In the genomic region with DNA sequence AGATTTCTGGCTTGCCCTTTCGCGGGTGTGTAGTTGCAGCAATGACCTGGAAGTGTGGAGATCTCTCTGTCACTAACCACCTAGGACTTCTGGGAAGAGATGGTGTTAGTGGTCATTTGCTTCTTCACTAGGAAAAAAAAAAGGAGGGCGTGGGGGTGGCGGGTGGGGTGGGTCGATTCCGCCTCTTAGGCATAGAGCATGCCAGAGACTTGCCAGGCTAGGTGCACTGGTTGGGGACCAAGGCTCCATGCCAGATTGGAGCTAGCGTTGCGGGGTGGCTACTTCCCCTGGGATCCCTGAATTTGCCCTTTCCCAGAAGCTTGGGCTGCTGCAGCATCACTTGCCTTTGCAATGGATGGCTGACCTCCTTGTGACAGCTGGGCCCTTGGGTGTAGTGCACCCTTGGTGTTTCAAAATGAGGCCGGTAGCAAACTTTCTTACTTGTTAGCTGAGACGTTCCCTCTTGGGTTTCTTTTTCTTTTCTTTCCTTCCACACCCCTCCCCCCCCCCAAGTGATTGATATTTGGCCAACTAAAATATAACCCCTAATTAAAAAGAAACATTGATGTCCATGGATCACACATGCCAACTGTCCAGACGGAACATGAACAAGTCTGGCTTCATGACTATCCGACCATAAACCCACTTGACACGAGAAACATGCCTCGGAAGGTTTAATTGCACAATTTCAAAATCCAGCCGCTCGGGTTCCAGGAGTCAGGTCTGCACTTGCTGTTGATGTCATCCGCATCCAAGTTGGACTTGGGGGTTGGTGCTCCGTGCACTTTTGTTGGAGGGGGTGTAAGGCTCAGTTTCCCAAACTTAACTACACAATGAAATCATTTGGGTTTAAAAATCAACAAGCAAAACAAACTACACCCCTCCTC, we compare ENCODE assay signal across 8 mouse cellular contexts. TPM values are rescaled to one million over a fixed set of nuclear protein-coding genes. Genes with fewer than 3 reads are reported as not detected.
DNase-seq lines count a peak whose midpoint lies in the region; ATAC-seq and TF ChIP-seq lines count a peak whose summit lies in the region.

No protein-coding gene starts in this region.

- H3K4me2 ChIP-seq in liver, embryonic 15.5 days: peak overlapping the region; percentile 60
- H3K4me2 ChIP-seq in stomach, postnatal 0 days (replicated peaks; ENCODE audit: low read depth): peak overlapping the region; percentile 85

- no peaks in the 10 kb centered on the region for H3K36me3 ChIP-seq in erythroblast, embryonic 14.5 days (ENCODE audit: control insufficient read depth)
- no peaks in the 10 kb centered on the region for H3K36me3 ChIP-seq in hindbrain, embryonic 10.5 days
- H3K36me3 ChIP-seq in liver, embryonic 15.5 days (replicated peaks): no peaks in the 10 kb centered on the region
- H3K36me3 ChIP-seq in stomach, postnatal 0 days (ENCODE audit: control insufficient read depth, insufficient read depth, low read length): no peaks in the 10 kb centered on the region

- 42% methylated on average over 18 of the region's 18 CpGs for WGBS in hindbrain, embryonic 10.5 days
- 31% methylated on average over 18 of the region's 18 CpGs for WGBS in liver, embryonic 15.5 days (ENCODE audit: insufficient replicate concordance)
- 21% methylated on average over 17 of the region's 18 CpGs for WGBS in stomach, postnatal 0 days

- TF ChIP-seq EP300 in stomach, postnatal 0 days (optimal IDR thresholded peaks at IDR 0.05): no peak

- peaks cover 29% of the 10 kb centered on the region for H3K27me3 ChIP-seq in erythroblast, embryonic 14.5 days (ENCODE audit: control insufficient read depth)
- peaks cover 50% of the 10 kb centered on the region for H3K27me3 ChIP-seq in hindbrain, embryonic 10.5 days (ENCODE audit: insufficient read depth, poor library complexity, severe bottlenecking)
- H3K27me3 ChIP-seq in liver, embryonic 15.5 days: peaks cover 44% of the 10 kb centered on the region
- no peaks in the 10 kb centered on the region for H3K27me3 ChIP-seq in stomach, postnatal 0 days (ENCODE audit: control insufficient read depth, insufficient read depth, low read length)

- peak overlapping the region; percentile 46 for H3K4me3 ChIP-seq in erythroblast, embryonic 14.5 days (replicated peaks)
- H3K4me3 ChIP-seq in hindbrain, embryonic 10.5 days: peak overlapping the region; percentile 72
- H3K4me3 ChIP-seq in liver, embryonic 15.5 days (replicated peaks): peak overlapping the region; percentile 53
- H3K4me3 ChIP-seq in stomach, postnatal 0 days (ENCODE audit: low read depth, low read length): peak overlapping the region; percentile 81

- no peaks in the 10 kb centered on the region for H3K9me3 ChIP-seq in erythroblast, embryonic 14.5 days (ENCODE audit: control insufficient read depth, low read length)
- no peaks in the 10 kb centered on the region for H3K9me3 ChIP-seq in hindbrain, embryonic 10.5 days
- no peaks in the 10 kb centered on the region for H3K9me3 ChIP-seq in liver, embryonic 15.5 days (replicated peaks)
- H3K9me3 ChIP-seq in stomach, postnatal 0 days (ENCODE audit: control insufficient read depth, low read length): no peaks in the 10 kb centered on the region

- intact Hi-C loops in left cerebral cortex, postnatal 25 days (cut with DNase I): loop anchor here (5.0 kb wide), 1 partner anchor 189 kb away; no protein-coding TSS in a partner anchor

- H3K4me1 ChIP-seq in erythroblast, embryonic 14.5 days (ENCODE audit: control insufficient read depth): no peaks in the 10 kb centered on the region
- peaks cover 21% of the 10 kb centered on the region for H3K4me1 ChIP-seq in hindbrain, embryonic 10.5 days (replicated peaks)
- H3K4me1 ChIP-seq in liver, embryonic 15.5 days (replicated peaks): no peaks in the 10 kb centered on the region
- peaks cover 4% of the 10 kb centered on the region; the same call in 1 of the 2 replicates for H3K4me1 ChIP-seq in stomach, postnatal 0 days (replicated peaks; ENCODE audit: control insufficient read depth, insufficient read depth)

- H3K27ac ChIP-seq in hindbrain, embryonic 10.5 days: no peak overlapping the region
- H3K27ac ChIP-seq in liver, embryonic 15.5 days (replicated peaks): no peak overlapping the region
- H3K27ac ChIP-seq in stomach, postnatal 0 days (replicated peaks): peak overlapping the region; percentile 84

- H3K9ac ChIP-seq in liver, embryonic 15.5 days: no peak overlapping the region
- peak overlapping the region; percentile 84 for H3K9ac ChIP-seq in stomach, postnatal 0 days (ENCODE audit: low read length)

- peak; percentile 7 for DNase-seq in WW6 (ENCODE audit: low read depth, low spot score)
- no peak for DNase-seq in hindbrain, embryonic 10.5 days (ENCODE audit: low spot score)
- DNase-seq in stomach, postnatal 0 days (ENCODE audit: low spot score): no peak
- no peak for DNase-seq in left cerebral cortex, postnatal 25 days (ENCODE audit: low spot score in 2 of 2)
- no peak for DNase-seq in left cerebral cortex, adult 8-10 months (ENCODE audit: low spot score in 2 of 2)

- no peak for ATAC-seq in erythroblast, adult 5-6 weeks (replicated peaks; ENCODE audit: low FRiP score, poor library complexity, severe bottlenecking)
- ATAC-seq in liver, embryonic 15.5 days (ENCODE audit: insufficient read depth): no peak
- 0 out of 2 replicates have a peak, but pooled peaks have one; percentile 0 for ATAC-seq in stomach, postnatal 0 days (ENCODE audit: low FRiP score, low TSS enrichment)

- TF ChIP-seq CTCF in stomach, postnatal 0 days (IDR thresholded peaks at IDR 0.05; ENCODE audit: low read depth): no peak

RNA-seq across cellular contexts. Expression of a gene that starts 1.4 kb away (rescaled TPM):
- polyA plus RNA-seq in erythroblast, embryonic 14.5 days (2012): not detected in 2 replicates
- total RNA-seq in erythroblast, adult 5-6 weeks (2015; ENCODE audit: low replicate concordance): not detected in 2 replicates
- 0.51 TPM in 1 of 2 replicates, not detected in the other for total RNA-seq in erythroblast, adult 5-6 weeks (2017; ENCODE audit: low replicate concordance)
- 2.0 and 3.9 TPM in 2 replicates for polyA plus RNA-seq in hindbrain, embryonic 10.5 days (2016; fragmentation: Nextera tagmentation; extraction: Ambion mirVana)
- polyA plus RNA-seq in liver, embryonic 15.5 days (2015; fragmentation: Nextera tagmentation; extraction: Ambion mirVana): 1.1 and 1.6 TPM in 2 replicates
- 11.9 and 13.5 TPM in 2 replicates for polyA plus RNA-seq in stomach, postnatal 0 days (2015; fragmentation: Nextera tagmentation; extraction: Ambion mirVana)
- total RNA-seq in left cerebral cortex, postnatal 25 days (2021): 10 to 100 TPM; 12.5 to 12.7 TPM
- 10 to 100 TPM; 11.8 to 15.0 (median 13.7) TPM for total RNA-seq in left cerebral cortex, adult 8-10 months (2022)
